Mouse (Mus musculus): ENCODE results near the gene Sgms1. TPM values are rescaled to one million over a fixed set of nuclear protein-coding genes. Genes with fewer than 3 reads are reported as not detected.

Sgms1 gene
- polyA plus RNA-seq, 1 experiment from 2014 or later, result 21.5 TPM

DNA sequence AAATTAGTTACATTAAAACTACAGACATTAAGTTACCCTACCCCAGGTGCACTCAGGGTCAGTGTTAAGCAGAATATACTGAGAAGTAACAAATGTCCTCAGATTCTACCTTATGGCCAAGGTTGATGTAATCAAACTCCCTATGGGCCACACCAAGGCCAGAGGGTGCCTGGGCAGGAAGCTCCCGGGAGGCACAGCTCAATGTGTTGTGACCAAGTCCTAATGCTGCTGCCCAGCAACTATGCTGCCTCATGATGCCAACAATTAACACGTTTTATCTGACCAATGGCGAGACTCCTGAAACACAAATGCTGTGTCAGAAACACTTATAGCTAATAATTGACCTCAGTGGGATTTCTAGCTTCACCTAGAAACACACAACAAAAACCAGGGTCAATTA lies 197.9 kb downstream of the Sgms1 start:
- ATAC-seq (replicated peaks), result no peak

GRCm38 (mm10) chr19:32189961-32190360 lies 199.6 kb downstream of the Sgms1 start:
- H3K36me3 ChIP-seq (replicated peaks), result no peaks in the 10 kb centered on the region
- H3K27ac ChIP-seq, result no peak overlapping the region
- no peak overlapping the region for H3K4me3 ChIP-seq
- ATAC-seq (replicated peaks), result no peak
- no peaks in the 10 kb centered on the region for H3K4me1 ChIP-seq
- H3K4me2 ChIP-seq, result no peak overlapping the region
- H3K9me3 ChIP-seq, result no peaks in the 10 kb centered on the region
- no peaks in the 10 kb centered on the region for H3K27me3 ChIP-seq (replicated peaks)
- H3K9ac ChIP-seq, result no peak overlapping the region
- WGBS, result 87% methylated on average over 6 of the region's 6 CpGs

More for the DNA sequence above, 197.9 kb downstream of the Sgms1 start:
- Histone ChIP-seq H3K9ac (no peak overlapping the region), H3K4me3 (no peak overlapping the region), H3K4me1 (0 out of 2 replicates have a peak, but pooled peaks cover 4% of the 10 kb centered on the region), H3K36me3 (replicated peaks) (no peaks in the 10 kb centered on the region), H3K27me3 (replicated peaks) (no peaks in the 10 kb centered on the region), H3K27ac (no peak overlapping the region), H3K4me2 (no peak overlapping the region), H3K9me3 (no peaks in the 10 kb centered on the region)
- 82% methylated on average over 3 of the region's 3 CpGs for WGBS

DNA sequence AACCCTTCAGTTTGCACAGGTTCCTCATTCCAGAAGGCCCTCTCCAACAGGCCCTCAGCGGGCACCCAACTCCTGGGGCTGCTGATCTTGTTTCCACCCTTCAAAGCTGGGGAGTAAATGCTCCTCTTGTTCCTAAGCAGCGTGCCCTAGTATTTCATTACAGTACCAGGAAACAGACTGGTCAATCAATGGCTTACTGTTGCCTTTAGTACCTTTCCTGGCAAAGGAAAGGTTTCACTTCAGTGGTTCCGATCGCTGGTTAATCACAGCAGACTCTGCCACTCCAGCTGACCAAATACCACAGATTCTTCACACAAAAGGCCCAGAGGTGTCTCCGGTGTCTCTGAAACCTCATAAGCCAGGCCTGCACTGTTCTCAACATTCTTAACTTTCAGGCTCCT lies 200.5 kb downstream of the Sgms1 start:
- Histone ChIP-seq H3K9ac (no peak overlapping the region), H3K36me3 (replicated peaks) (no peaks in the 10 kb centered on the region), H3K4me2 (no peak overlapping the region), H3K27me3 (replicated peaks) (no peaks in the 10 kb centered on the region), H3K4me3 (no peak overlapping the region), H3K4me1 (no peaks in the 10 kb centered on the region), H3K27ac (no peak overlapping the region), H3K9me3 (no peaks in the 10 kb centered on the region)
- 69% methylated on average over 5 of the region's 5 CpGs for WGBS
- no peak for ATAC-seq (replicated peaks)

DNA sequence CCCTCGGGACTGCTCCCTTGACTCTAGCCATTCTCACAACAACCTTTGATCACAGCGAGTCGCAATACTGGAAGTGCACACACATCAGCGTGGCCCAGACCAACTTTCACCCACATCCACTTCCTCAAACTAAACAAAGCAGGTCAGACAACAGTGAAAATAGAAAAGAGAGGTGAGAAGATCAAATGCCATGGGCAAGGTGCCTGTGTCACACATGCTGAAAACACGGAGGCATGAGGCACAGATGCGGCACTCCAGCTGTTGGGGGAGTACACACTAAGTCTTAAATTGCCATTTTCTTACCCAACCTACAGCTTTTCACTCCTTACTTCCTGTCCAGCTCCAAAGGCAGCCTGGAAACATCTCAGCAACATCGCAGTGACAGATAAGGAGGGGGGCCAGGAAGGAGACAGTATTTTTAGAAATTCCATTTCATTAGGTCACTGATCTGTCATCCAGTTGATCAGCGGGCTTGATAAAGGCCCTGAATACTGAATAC lies 202.9 kb downstream of the Sgms1 start:
- H3K4me1 ChIP-seq, result no peaks in the 10 kb centered on the region
- no peaks in the 10 kb centered on the region for H3K27me3 ChIP-seq (replicated peaks)
- H3K4me2 ChIP-seq, result no peak overlapping the region
- H3K9me3 ChIP-seq, result no peaks in the 10 kb centered on the region
- H3K9ac ChIP-seq, result no peak overlapping the region
- H3K36me3 ChIP-seq (replicated peaks), result no peaks in the 10 kb centered on the region
- H3K27ac ChIP-seq, result no peak overlapping the region
- WGBS, result 88% methylated on average over 8 of the region's 8 CpGs
- H3K4me3 ChIP-seq, result no peak overlapping the region
- no peak for ATAC-seq (replicated peaks)

GRCm38 (mm10) chr19:32183005-32183404 lies 206.5 kb downstream of the Sgms1 start:
- WGBS, result 92% methylated on average over 4 of the region's 4 CpGs
- H3K9me3 ChIP-seq, result no peaks in the 10 kb centered on the region
- no peak for ATAC-seq (replicated peaks)
- H3K27me3 ChIP-seq (replicated peaks), result no peaks in the 10 kb centered on the region
- H3K4me1 ChIP-seq, result no peaks in the 10 kb centered on the region
- H3K36me3 ChIP-seq (replicated peaks), result no peaks in the 10 kb centered on the region
- no peak overlapping the region for H3K9ac ChIP-seq
- no peak overlapping the region for H3K4me2 ChIP-seq
- H3K27ac ChIP-seq, result no peak overlapping the region
- no peak overlapping the region for H3K4me3 ChIP-seq

DNA sequence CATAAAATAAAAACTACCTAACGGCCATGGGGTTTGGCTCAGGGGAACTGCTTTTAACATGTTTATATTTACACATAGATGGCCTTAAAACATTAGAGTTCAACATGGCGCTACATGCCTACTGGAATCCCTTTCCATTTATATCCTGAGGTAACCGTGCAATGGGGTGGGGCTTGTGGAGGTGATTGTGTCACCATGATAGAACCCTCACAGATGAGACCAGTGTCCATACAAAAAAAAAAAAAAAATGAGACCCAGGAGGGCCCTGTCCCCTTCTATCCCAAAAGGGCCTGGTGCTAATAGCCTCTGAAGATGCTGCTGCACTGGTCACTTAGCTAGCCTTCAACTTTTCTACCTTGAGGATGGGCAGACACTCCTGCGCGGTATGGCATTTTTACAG lies 207.0 kb downstream of the Sgms1 start:
- no peaks in the 10 kb centered on the region for H3K36me3 ChIP-seq (replicated peaks)
- H3K27ac ChIP-seq, result no peak overlapping the region
- no peak overlapping the region for H3K4me2 ChIP-seq
- no peaks in the 10 kb centered on the region for H3K9me3 ChIP-seq
- ATAC-seq (replicated peaks), result no peak
- 95% methylated on average over 5 of the region's 5 CpGs for WGBS
- H3K4me1 ChIP-seq, result no peaks in the 10 kb centered on the region
- H3K4me3 ChIP-seq, result no peak overlapping the region
- H3K27me3 ChIP-seq (replicated peaks), result no peaks in the 10 kb centered on the region
- H3K9ac ChIP-seq, result no peak overlapping the region

DNA sequence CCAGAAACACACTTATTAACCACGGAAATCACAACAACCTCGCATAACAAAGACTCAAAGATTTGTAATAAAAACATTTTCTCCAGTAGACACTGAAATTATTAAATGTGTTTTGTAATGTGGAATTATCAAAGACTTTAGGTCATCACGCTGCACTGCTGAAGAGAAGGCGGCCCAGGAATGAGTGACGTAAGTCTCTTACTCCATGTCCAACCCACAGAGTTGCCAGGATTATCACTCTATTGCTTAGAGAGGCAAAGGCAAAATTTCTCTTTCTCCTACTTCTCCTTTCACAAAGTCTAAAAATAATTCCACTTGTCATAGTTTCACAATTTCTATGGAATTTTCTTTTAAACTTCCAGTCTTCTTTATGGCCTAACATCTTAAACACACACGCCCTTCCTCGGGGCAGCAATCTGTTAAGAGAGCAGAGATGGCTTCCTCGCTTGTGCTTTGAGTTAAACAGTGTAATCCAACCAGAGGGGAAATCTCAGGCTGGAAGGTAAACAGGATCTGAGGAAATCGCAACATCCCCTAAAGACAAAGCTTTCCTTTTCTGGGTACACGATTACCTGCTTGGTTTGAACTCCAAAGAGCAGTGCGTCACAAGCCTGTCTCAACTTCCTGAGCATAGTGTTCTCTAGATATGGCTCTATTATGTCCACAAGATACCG lies 207.7 kb downstream of the Sgms1 start:
- H3K36me3 ChIP-seq (replicated peaks), result no peaks in the 10 kb centered on the region
- H3K27me3 ChIP-seq (replicated peaks), result no peaks in the 10 kb centered on the region
- WGBS, result 90% methylated on average over 12 of the region's 12 CpGs
- no peak overlapping the region for H3K27ac ChIP-seq
- no peaks in the 10 kb centered on the region for H3K4me1 ChIP-seq
- no peak overlapping the region for H3K9ac ChIP-seq
- H3K4me3 ChIP-seq, result no peak overlapping the region
- no peak overlapping the region for H3K4me2 ChIP-seq
- H3K9me3 ChIP-seq, result no peaks in the 10 kb centered on the region
- ATAC-seq (replicated peaks), result no peak

- no peak overlapping the region for H3K9ac ChIP-seq
- H3K4me2 ChIP-seq, result no peak overlapping the region
- no peak overlapping the region for H3K4me3 ChIP-seq
- 79% methylated on average over 14 of the region's 14 CpGs for WGBS
- H3K4me1 ChIP-seq, result no peaks in the 10 kb centered on the region
- no peaks in the 10 kb centered on the region for H3K9me3 ChIP-seq
- H3K36me3 ChIP-seq (replicated peaks), result no peaks in the 10 kb centered on the region
- ATAC-seq (replicated peaks), result no peak
- H3K27me3 ChIP-seq (replicated peaks), result no peaks in the 10 kb centered on the region
- H3K27ac ChIP-seq, result peak overlapping the region; percentile 34; the same call in 1 of the 2 replicates
Measured at GRCm38 (mm10) chr19:32180756-32181674, 208.5 kb downstream of the Sgms1 start.

- ATAC-seq (replicated peaks), result no peak
- Histone ChIP-seq H3K4me1 (no peaks in the 10 kb centered on the region), H3K4me3 (no peak overlapping the region), H3K27ac (no peak overlapping the region), H3K4me2 (no peak overlapping the region), H3K27me3 (replicated peaks) (no peaks in the 10 kb centered on the region), H3K36me3 (replicated peaks) (no peaks in the 10 kb centered on the region), H3K9ac (no peak overlapping the region), H3K9me3 (no peaks in the 10 kb centered on the region)
- WGBS, result 79% methylated on average over 5 of the region's 5 CpGs
Measured at GRCm38 (mm10) chr19:32179978-32180413, 209.5 kb downstream of the Sgms1 start.

- Histone ChIP-seq H3K9me3 (no peaks in the 10 kb centered on the region), H3K9ac (no peak overlapping the region), H3K27me3 (replicated peaks) (no peaks in the 10 kb centered on the region), H3K4me3 (no peak overlapping the region), H3K4me2 (no peak overlapping the region), H3K36me3 (replicated peaks) (no peaks in the 10 kb centered on the region), H3K4me1 (no peaks in the 10 kb centered on the region), H3K27ac (no peak overlapping the region)
- ATAC-seq (replicated peaks), result no peak
- 71% methylated on average over 4 of the region's 4 CpGs for WGBS
Measured at GRCm38 (mm10) chr19:32179514-32179913, 210.0 kb downstream of the Sgms1 start.

- Histone ChIP-seq H3K4me3 (no peak overlapping the region), H3K9ac (no peak overlapping the region), H3K27me3 (replicated peaks) (no peaks in the 10 kb centered on the region), H3K4me1 (no peaks in the 10 kb centered on the region), H3K9me3 (no peaks in the 10 kb centered on the region), H3K36me3 (replicated peaks) (no peaks in the 10 kb centered on the region), H3K4me2 (no peak overlapping the region), H3K27ac (no peak overlapping the region)
- 91% methylated on average over 2 of the region's 2 CpGs for WGBS
- no peak for ATAC-seq (replicated peaks)
Measured at GRCm38 (mm10) chr19:32178161-32178560, 211.4 kb downstream of the Sgms1 start.

DNA sequence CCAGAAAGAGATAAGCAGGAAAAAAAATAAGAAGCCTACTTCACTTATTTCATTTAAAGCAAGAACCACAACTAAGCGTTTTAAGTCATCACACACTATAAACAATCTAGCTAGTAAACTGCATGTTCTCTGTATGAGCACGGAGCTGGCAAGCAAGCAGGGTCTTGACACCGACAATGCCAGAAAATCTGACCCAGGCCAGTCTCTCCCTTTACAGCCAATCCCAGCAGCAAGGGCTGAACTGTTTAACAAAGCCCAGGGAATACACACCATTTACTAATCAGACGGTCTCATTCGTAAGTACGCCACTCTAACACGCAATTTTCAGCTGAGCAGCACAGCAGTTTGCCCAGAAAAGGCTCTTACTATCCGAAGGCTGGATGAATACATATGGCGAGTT lies 213.1 kb downstream of the Sgms1 start:
- Histone ChIP-seq H3K4me1 (no peaks in the 10 kb centered on the region), H3K4me3 (no peak overlapping the region), H3K27ac (no peak overlapping the region), H3K36me3 (replicated peaks) (no peaks in the 10 kb centered on the region), H3K27me3 (replicated peaks) (no peaks in the 10 kb centered on the region), H3K4me2 (no peak overlapping the region), H3K9me3 (no peaks in the 10 kb centered on the region), H3K9ac (no peak overlapping the region)
- ATAC-seq (replicated peaks), result no peak
- WGBS, result 83% methylated on average over 9 of the region's 9 CpGs

Measured in midbrain, embryonic 15.5 days (tissue).